Mouse (Mus musculus): Measurements from ENCODE around the gene Zc3h18.

DNA sequence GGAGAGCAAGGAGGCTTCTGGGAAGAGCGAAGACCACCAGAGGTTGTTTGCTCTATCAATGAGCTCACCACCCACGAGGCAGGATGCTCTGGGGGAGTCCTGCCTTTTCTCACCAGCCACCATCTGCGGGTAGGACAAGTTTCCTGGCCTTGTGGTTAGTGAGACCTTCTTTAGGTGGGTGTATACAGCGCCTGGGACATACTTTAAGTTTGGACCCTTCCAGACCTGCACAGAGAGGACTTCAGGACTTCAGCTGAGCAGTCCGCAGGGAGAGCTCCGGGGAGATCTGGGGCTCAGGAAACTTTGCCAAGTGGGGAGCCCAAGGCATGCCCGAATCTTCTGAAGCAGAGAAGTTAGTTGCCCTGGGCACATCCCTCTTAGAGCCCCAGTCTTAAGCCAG, 83.6 kb downstream of the Zc3h18 start:
- no peak for TF ChIP-seq CTCF (IDR thresholded peaks at IDR 0.05; ENCODE audit: extremely low read depth, insufficient read depth, insufficient read length, insufficient replicate concordance)
- no peak for TF ChIP-seq POLR2A (IDR thresholded peaks at IDR 0.05; ENCODE audit: low read depth, low read length)
